Mouse (Mus musculus) neural tube, embryonic 12.5 days (tissue): ENCODE results near the gene Nmu. TPM values are rescaled to one million over a fixed set of nuclear protein-coding genes. Genes with fewer than 3 reads are reported as not detected.

Experiments used
- ATAC-seq: fragments of 200-750 bp; cut with Nextera tagmentation; 2 replicates; pipeline ENCODE4 v1.8.0; 2017; ENCODE audit warnings: low read depth, mild to moderate bottlenecking, moderate TSS enrichment, moderate library complexity; ENCODE audit not compliant: low FRiP score
- H3K27ac ChIP-seq: fragments of 300-500 bp; sonication (generic); 2 replicates; pipeline ENCODE4 v1.5.1; 2016
- H3K27me3 ChIP-seq: fragments of 300-500 bp; sonication (generic); replicated peaks from 2 replicates; pipeline ENCODE4 v1.6.1; 2016; ENCODE audit warnings: mild to moderate bottlenecking
- H3K36me3 ChIP-seq: fragments of 300-500 bp; sonication (generic); 2 replicates; pipeline ENCODE4 v1.6.1; 2016; ENCODE audit warnings: mild to moderate bottlenecking
- H3K4me1 ChIP-seq: fragments of 300-500 bp; sonication (generic); 2 replicates; pipeline ENCODE4 v1.6.1; 2016
- H3K4me2 ChIP-seq: fragments of 300-500 bp; sonication (generic); replicated peaks from 2 replicates; pipeline ENCODE4 v1.6.1; 2016; ENCODE audit warnings: mild to moderate bottlenecking
- H3K4me3 ChIP-seq: fragments of 300-500 bp; sonication (generic); 2 replicates; pipeline ENCODE4 v1.5.1; 2016
- H3K9ac ChIP-seq: fragments of 300-500 bp; sonication (generic); 2 replicates; pipeline ENCODE4 v1.6.1; 2016; ENCODE audit warnings: mild to moderate bottlenecking
- H3K9me3 ChIP-seq: fragments of 300-500 bp; sonication (generic); 2 replicates; pipeline ENCODE4 v1.6.1; 2016; ENCODE audit warnings: mild to moderate bottlenecking
- WGBS: fragments of 180-500 bp; shearing (Covaris S2); methylation state at CpG from one replicate; pipeline ENCODE4 v1.1.7; 2016; 5-methylcytosine and 5-hydroxymethylcytosine counted together
- polyA plus RNA-seq: library from polyadenylated mRNA; unstranded; fragments of >200 nt; fragmentation: Nextera tagmentation; extraction: Ambion mirVana; gene quantifications from 2 replicates; pipeline ENCODE4 v1.2.1, GENCODE M21; 2016

Gene Nmu
- polyA plus RNA-seq, 1 experiment from 2014 or later = 0.32 TPM

DNA sequence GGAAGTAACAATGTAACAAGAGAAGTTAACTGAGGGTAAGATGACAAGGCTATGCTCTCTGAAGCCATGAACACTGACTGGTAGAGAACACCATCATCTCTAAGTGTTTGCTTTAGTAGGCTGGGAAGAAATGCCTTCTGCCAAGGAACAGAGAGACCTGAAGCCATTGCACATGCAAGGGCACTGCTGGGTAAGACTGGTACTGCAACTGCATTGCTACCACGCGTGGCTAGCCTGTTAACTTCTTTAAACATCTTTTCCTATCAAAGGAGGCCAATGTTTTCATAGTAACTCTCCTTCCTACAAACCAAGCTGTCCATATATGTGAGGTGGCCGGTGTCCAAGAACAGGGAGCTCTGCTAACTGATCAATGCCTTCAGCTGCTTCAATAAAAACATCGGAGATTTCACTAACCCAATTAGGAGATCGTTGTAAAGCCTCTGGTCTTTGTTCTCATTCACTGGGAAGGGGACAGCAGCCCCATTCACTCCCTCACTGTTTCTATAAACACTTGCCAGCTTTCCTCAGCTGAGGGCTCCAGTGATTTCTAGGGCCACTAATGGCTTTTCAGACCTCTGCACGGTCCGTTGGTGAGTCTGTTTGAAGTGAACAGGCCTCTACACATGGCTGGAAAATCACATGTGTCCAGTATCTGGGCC is 11.5 kb downstream of the Nmu start:
- Histone ChIP-seq H3K9ac (no peak overlapping the region), H3K27ac (no peak overlapping the region), H3K4me1 (no peaks in the 10 kb centered on the region), H3K36me3 (no peaks in the 10 kb centered on the region), H3K27me3 (no peaks in the 10 kb centered on the region), H3K9me3 (no peaks in the 10 kb centered on the region), H3K4me2 (no peak overlapping the region), H3K4me3 (no peak overlapping the region)
- WGBS = 35% methylated on average over 7 of the region's 7 CpGs
- ATAC-seq = no peak

DNA sequence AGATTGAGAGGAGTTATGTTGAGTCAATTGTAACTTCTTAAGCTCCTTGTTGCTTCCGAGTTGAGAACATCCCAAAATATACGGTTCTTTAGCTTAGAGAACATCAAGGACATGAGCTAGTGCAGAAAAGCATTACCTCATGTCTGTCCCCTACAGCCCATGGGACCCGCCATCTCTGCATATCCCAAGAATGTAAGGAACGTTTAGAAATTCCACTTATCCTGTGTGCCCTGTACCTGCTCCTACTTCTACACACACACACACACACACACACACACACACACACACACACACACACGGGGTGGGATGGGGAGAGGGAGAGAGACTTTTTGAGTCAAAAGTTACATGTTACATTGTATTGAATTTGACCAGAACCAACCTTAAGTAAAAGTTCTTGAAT is 12.1 kb downstream of the Nmu start:
- Histone ChIP-seq H3K27ac (no peak overlapping the region), H3K9me3 (no peaks in the 10 kb centered on the region), H3K27me3 (no peaks in the 10 kb centered on the region), H3K36me3 (no peaks in the 10 kb centered on the region), H3K4me3 (no peak overlapping the region), H3K4me1 (no peaks in the 10 kb centered on the region), H3K9ac (no peak overlapping the region), H3K4me2 (no peak overlapping the region)
- WGBS = 91% methylated on average over 5 of the region's 5 CpGs
- no peak for ATAC-seq

DNA sequence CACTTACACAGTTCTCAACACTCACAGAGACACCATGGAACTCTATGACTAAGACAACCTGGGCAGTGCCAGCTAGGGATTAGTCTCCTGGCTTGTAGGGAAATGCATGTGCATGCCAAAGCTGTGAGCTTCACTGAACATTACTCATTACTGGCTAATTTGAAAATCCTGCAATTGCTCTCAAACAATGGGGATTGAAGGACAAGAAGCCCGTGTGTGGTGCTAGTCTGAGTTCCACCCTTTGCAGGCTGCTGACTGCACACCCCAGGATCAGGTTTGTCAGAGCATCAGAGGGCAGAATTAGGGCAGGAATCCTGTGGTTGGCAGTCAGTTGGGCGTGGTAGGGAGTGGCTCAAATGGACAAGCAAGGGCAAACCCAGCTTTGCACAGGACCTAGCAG is 17.5 kb downstream of the Nmu start:
- Histone ChIP-seq H3K9ac (no peak overlapping the region), H3K36me3 (no peaks in the 10 kb centered on the region), H3K27me3 (no peaks in the 10 kb centered on the region), H3K4me1 (no peaks in the 10 kb centered on the region), H3K4me3 (no peak overlapping the region), H3K4me2 (no peak overlapping the region), H3K27ac (no peak overlapping the region), H3K9me3 (no peaks in the 10 kb centered on the region)
- ATAC-seq = no peak
- 60% methylated on average over 2 of the region's 2 CpGs for WGBS

DNA sequence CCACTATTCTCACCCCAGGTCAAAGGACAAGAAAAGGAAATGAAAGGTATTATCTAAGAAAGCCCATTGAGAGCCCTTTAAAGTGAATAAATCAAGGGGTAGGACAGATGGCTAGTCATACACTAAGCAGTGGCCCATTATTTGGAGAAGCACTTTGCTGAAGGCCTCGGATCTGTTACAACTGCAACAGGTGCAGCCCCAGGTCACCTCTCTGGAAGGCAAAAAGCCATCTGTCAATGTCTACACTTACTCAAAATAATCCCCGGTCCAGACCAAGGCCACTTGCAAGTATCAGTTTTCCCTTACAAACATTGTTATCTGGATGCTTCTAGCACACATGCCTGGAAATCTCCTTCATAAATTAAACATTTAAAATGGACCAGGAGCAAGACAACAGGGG is 22.7 kb downstream of the Nmu start:
- no peak overlapping the region for H3K27ac ChIP-seq
- no peaks in the 10 kb centered on the region for H3K4me1 ChIP-seq
- H3K36me3 ChIP-seq = no peaks in the 10 kb centered on the region
- H3K27me3 ChIP-seq = no peaks in the 10 kb centered on the region
- no peak overlapping the region for H3K9ac ChIP-seq
- ATAC-seq = no peak
- no peak overlapping the region for H3K4me2 ChIP-seq
- 56% methylated on average over 2 of the region's 2 CpGs for WGBS
- no peak overlapping the region for H3K4me3 ChIP-seq
- H3K9me3 ChIP-seq = no peaks in the 10 kb centered on the region

- H3K36me3 ChIP-seq = no peaks in the 10 kb centered on the region
- H3K4me3 ChIP-seq = no peak overlapping the region
- ATAC-seq = no peak
- no peak overlapping the region for H3K27ac ChIP-seq
- H3K4me2 ChIP-seq = no peak overlapping the region
- no peak overlapping the region for H3K9ac ChIP-seq
- no peaks in the 10 kb centered on the region for H3K27me3 ChIP-seq
- no peaks in the 10 kb centered on the region for H3K4me1 ChIP-seq
- 84% methylated on average over 8 of the region's 8 CpGs for WGBS
- no peaks in the 10 kb centered on the region for H3K9me3 ChIP-seq
Measured at GRCm38 (mm10) chr5:76337100-76337499, 26.5 kb downstream of the Nmu start.

- H3K27ac ChIP-seq = no peak overlapping the region
- H3K9ac ChIP-seq = no peak overlapping the region
- 86% methylated on average over 4 of the region's 4 CpGs for WGBS
- H3K4me1 ChIP-seq = no peaks in the 10 kb centered on the region
- H3K9me3 ChIP-seq = no peaks in the 10 kb centered on the region
- H3K4me3 ChIP-seq = no peak overlapping the region
- no peak overlapping the region for H3K4me2 ChIP-seq
- no peak for ATAC-seq
- H3K27me3 ChIP-seq = no peaks in the 10 kb centered on the region
- H3K36me3 ChIP-seq = no peaks in the 10 kb centered on the region
Measured at GRCm38 (mm10) chr5:76333833-76334232, 29.8 kb downstream of the Nmu start.

GRCm38 (mm10) chr5:76330953-76331352 is 32.6 kb downstream of the Nmu start, which contains the start of gene Pdcl2:
TSS of gene Pdcl2 (minus strand) at chr5:76331156.
- Histone ChIP-seq H3K9ac (no peak within 1 kb of the TSS), H3K27me3 (no peaks in the 10 kb centered on the region), H3K4me1 (no peaks in the 10 kb centered on the region), H3K4me3 (no peak within 1 kb of the TSS), H3K9me3 (no peaks in the 10 kb centered on the region), H3K36me3 (no peaks in the 10 kb centered on the region), H3K4me2 (no peak within 1 kb of the TSS), H3K27ac (no peak within 1 kb of the TSS)
- WGBS = 88% methylated on average over 7 of the region's 7 CpGs
- ATAC-seq = no peak

GRCm38 (mm10) chr5:76327296-76327695 is 36.3 kb downstream of the Nmu start:
- no peak overlapping the region for H3K4me3 ChIP-seq
- 77% methylated on average over 2 of the region's 2 CpGs for WGBS
- no peak overlapping the region for H3K4me2 ChIP-seq
- no peak overlapping the region for H3K27ac ChIP-seq
- no peak for ATAC-seq
- H3K9ac ChIP-seq = no peak overlapping the region
- no peaks in the 10 kb centered on the region for H3K4me1 ChIP-seq
- no peaks in the 10 kb centered on the region for H3K9me3 ChIP-seq
- no peaks in the 10 kb centered on the region for H3K27me3 ChIP-seq
- no peaks in the 10 kb centered on the region for H3K36me3 ChIP-seq

GRCm38 (mm10) chr5:76325113-76325512 is 38.5 kb downstream of the Nmu start:
- H3K27me3 ChIP-seq = no peaks in the 10 kb centered on the region
- H3K9ac ChIP-seq = no peak overlapping the region
- no peaks in the 10 kb centered on the region for H3K36me3 ChIP-seq
- H3K27ac ChIP-seq = no peak overlapping the region
- H3K4me3 ChIP-seq = no peak overlapping the region
- H3K9me3 ChIP-seq = no peaks in the 10 kb centered on the region
- 91% methylated on average over 4 of the region's 4 CpGs for WGBS
- no peak overlapping the region for H3K4me2 ChIP-seq
- no peak for ATAC-seq
- no peaks in the 10 kb centered on the region for H3K4me1 ChIP-seq

DNA sequence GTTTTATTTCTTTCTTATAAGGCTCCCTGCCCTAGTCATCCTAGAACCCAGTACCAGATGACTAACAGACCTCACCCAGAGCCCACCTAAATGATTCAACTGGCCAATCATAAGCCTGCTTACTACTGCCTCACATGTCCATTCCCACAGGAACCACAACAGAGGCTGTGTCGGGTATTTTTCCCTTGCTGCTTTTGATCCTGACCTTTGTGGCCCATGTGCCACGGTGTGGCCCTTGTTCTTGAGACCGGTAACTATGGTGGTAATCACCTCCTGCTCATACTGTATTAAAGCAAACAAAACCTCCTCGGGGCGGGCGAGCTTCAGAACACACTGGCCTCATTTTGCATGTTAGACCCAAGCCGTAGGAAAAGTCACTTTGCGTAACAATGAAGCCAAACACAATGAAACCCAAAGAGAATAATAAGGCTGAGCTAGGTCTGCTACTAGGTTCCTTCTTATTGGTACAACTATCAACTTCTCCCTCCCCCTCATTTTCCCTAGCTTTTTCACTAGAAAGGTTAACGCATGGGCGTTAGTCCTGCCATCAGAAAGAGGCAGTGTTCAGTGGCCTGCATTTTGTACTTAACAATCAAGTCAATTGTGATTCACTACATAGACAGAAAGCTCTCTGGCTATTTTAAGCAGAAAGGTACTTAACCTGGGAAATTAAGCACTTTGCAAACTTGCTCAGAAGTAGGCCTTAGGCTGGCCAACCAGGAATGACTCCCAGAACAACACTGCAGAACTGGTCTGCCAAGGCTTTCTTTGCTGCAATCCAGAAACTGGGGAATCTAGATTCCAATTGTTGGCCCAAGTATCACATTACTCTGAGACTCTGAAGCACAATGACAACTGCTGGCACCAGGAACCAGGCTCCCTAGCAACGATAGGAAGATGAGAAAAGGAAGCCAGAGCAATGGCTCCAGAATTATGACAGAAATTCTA is 42.1 kb downstream of the Nmu start:
- WGBS = 18% methylated on average over 11 of the region's 11 CpGs
- H3K4me3 ChIP-seq = no peak overlapping the region
- H3K4me2 ChIP-seq = no peak overlapping the region
- H3K4me1 ChIP-seq = no peaks in the 10 kb centered on the region
- no peaks in the 10 kb centered on the region for H3K27me3 ChIP-seq
- ATAC-seq = no peak
- H3K9ac ChIP-seq = no peak overlapping the region
- H3K27ac ChIP-seq = no peak overlapping the region
- H3K36me3 ChIP-seq = no peaks in the 10 kb centered on the region
- H3K9me3 ChIP-seq = no peaks in the 10 kb centered on the region

DNA sequence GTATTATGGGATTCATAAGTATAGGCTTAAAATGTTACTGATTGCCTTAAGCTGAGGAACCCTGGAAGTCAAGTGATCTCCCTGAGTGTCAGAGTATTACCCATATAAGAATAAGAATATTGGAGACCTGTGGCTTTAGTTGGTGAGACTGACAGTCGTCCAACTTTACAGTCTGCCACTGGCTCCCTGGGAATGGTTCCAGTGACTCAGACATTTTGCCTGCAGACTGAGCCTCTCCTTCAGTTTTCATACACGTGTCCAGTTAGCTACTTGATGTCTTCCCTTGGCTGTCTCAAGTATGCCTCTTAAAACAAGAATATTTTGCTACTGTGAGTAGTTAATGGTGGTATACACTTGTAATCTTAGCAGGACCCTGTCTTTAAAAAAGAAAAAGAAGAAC is 55.4 kb downstream of the Nmu start:
- Histone ChIP-seq H3K4me2 (no peak overlapping the region), H3K9me3 (no peaks in the 10 kb centered on the region), H3K4me1 (peaks cover 7% of the 10 kb centered on the region; the same call in 1 of the 2 replicates), H3K36me3 (no peaks in the 10 kb centered on the region), H3K27me3 (no peaks in the 10 kb centered on the region), H3K27ac (no peak overlapping the region), H3K4me3 (no peak overlapping the region), H3K9ac (no peak overlapping the region)
- no peak for ATAC-seq
- 75% methylated on average over 2 of the region's 2 CpGs for WGBS

GRCm38 (mm10) chr5:76306261-76306660 is 57.3 kb downstream of the Nmu start:
- Histone ChIP-seq H3K4me3 (no peak overlapping the region), H3K9me3 (no peaks in the 10 kb centered on the region), H3K4me1 (peaks cover 18% of the 10 kb centered on the region; the same call in 1 of the 2 replicates), H3K9ac (no peak overlapping the region), H3K4me2 (no peak overlapping the region), H3K36me3 (no peaks in the 10 kb centered on the region), H3K27me3 (no peaks in the 10 kb centered on the region), H3K27ac (no peak overlapping the region)
- ATAC-seq = no peak
- WGBS = 34% methylated on average over 3 of the region's 3 CpGs
